Mouse (Mus musculus) adrenal gland, adult 18-20 months (tissue): ENCODE results near the gene Gm45717. TPM values are rescaled to one million over a fixed set of nuclear protein-coding genes. Genes with fewer than 3 reads are reported as not detected.

Experiments
- DNase-seq, 2 experiments: peaks; one replicate each; pipeline ENCODE4 v3.0.0; 2021 to 2022; ENCODE audit warnings: low spot score in 2 of 2
- total RNA-seq, 2 experiments: library from RNA; stranded (reverse); gene quantifications; 1 replicate in 1 of 2; 2 replicates in 1 of 2; pipeline ENCODE4 v1.2.3; 2021

The Gm45717 gene
- total RNA-seq, 2 experiments from 2014 or later: 1.2 TPM; not detected in 1

DNA sequence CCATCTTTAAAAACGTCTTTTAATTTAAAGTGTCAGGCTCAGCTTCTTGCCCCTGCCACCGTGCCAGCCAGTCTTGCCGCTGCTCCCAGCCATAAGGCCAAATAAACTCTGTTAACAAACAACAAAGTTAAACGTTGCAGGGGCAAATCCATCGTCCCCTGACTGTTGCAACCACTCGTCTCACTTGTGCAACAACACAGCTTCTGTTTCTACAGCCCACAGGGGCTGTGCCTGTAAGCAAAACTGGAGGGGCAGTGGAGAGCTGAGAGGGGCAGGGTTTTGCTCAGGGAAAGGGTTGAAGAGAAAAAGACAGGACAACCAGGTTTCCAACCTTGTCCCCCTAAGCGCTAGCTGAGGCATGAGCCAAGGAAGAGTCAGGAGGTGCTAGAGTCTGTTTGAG, 47.6 kb downstream of the Gm45717 start:
- DNase-seq: no peak

- no peak for DNase-seq
These were observed 48.0 kb downstream of the Gm45717 start for GRCm38 (mm10) chr7:140907697-140908096.

DNA sequence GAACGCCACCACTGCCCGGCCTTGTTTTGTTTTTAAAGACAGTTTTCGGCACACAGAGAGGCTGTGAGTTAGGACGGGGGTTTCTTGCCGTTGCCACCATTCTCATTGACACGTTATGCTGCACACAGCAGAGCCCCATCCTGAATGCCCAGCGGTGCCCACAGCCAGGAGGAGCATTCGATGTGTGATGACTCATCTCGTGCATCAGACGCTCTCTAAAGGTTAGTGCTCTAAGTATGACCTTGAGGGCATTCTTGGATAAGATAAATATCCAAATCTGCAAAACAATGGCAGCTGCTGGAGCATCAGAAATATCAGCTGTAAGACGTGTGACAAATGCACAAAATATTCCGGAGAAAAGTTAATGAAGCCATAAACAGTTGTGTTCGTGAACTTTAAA, 48.6 kb downstream of the Gm45717 start:
- DNase-seq: peak; percentile 33 to 34

GRCm38 (mm10) chr7:140905642-140906081, 50.1 kb downstream of the Gm45717 start:
- DNase-seq: no peak

- peak; percentile 82 to 90 for DNase-seq
These were observed 52.5 kb downstream of the Gm45717 start for GRCm38 (mm10) chr7:140903212-140903611.

DNA sequence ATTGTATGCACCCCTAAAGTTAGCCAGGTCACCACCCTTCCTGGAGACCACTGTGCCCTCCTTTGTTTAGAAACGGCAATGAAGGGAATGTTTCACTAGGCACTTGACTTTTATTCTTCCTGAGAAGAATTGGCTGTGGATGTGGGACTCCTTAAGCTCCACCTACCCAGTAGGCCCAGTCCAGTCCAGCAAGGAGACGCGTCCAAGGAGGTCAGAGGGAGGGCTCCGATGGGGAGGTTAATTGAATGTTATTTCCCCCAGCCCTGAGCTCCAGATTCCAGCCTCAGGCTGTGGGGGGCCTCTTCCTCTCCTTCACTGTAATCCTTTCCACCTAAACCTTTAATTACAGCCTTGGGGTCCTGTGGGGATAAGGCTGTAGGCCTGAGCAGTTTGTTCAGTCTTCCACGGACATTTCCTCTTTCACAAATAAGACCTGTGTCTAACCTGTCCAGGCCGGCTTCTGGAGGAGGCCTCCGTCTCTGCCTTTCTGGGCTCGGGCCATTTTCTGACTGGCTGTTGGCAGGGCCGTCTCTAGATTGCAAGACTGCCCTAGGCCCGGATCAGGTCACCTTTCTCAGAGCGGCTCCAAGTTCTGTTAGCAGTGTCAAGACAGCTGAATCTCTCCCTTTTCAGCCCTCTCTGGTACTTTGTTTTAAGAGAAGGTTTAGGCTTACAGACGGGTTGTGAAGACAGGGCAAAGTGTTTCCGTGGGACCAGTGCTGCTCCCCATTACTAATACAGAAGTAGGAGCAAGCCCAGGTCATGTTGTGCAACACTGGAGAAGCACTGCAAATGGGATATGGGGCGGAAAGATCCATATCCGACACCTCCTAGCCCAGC, 53.5 kb downstream of the Gm45717 start:
- DNase-seq: no peak

- DNase-seq: no peak
These were observed 55.5 kb downstream of the Gm45717 start, which contains the start of gene Cox8b for GRCm38 (mm10) chr7:140900220-140900619. Gene Cox8b (minus strand): TSS chr7:140900446.

Other genes starting within 250 kb of the Gm45717 start
- gene Cyp2e1, start 192.2 kb downstream of the Gm45717 start, total RNA-seq: 100 to 1,000 TPM; 200 to 317 TPM
- gene Syce1, start 168.1 kb downstream of the Gm45717 start, total RNA-seq: under 1 TPM in 1 of 2 experiments, not detected in 1; 0.19 TPM
- 1 to 10 TPM; 2.0 to 2.8 TPM for gene Zfp941, start 133.8 kb downstream of the Gm45717 start, total RNA-seq
- 1 to 10 TPM in 1 of 2 experiments, under 1 TPM in 1; 0.76 to 1.1 TPM for gene Urah, start 120.9 kb downstream of the Gm45717 start, total RNA-seq
- gene Scgb1c1, start 110.4 kb downstream of the Gm45717 start, total RNA-seq: not detected
- under 1 TPM; 0.26 to 0.40 TPM for gene Odf3, start 108.1 kb downstream of the Gm45717 start, total RNA-seq
- gene Gm45785, start 99.6 kb downstream of the Gm45717 start, total RNA-seq: under 1 TPM; 0.36 to 0.61 TPM
- 10 to 100 TPM; 49.5 to 65.5 TPM for gene Ric8a, start 99.0 kb downstream of the Gm45717 start, total RNA-seq
- 10 to 100 TPM; 37.8 to 42.8 TPM for gene Bet1l, start 98.4 kb downstream of the Gm45717 start, total RNA-seq
- 100 to 1,000 TPM; 100 to 116 TPM for gene Psmd13, start 74.0 kb downstream of the Gm45717 start, total RNA-seq
- 10 to 100 TPM; 28.6 to 45.7 TPM for gene Sirt3, start 73.6 kb downstream of the Gm45717 start, total RNA-seq
- gene Cox8b, start 55.5 kb downstream of the Gm45717 start, total RNA-seq: 1,000 to 10,000 TPM; 1,018 to 1,993 TPM
- 1 to 10 TPM in 1 of 2 experiments, under 1 TPM in 1; 0.96 to 1.5 TPM for gene Nlrp6, start 35.0 kb downstream of the Gm45717 start, total RNA-seq
- 10 to 100 TPM; 30.4 to 32.3 TPM for gene Pgghg, start 14.5 kb downstream of the Gm45717 start, total RNA-seq
- gene Ifitm5, start 5.6 kb downstream of the Gm45717 start, total RNA-seq: 1 to 10 TPM; 1.4 to 1.7 TPM
- 100 to 1,000 TPM; 433 to 585 TPM for gene Ifitm2, start 50 bp upstream of the Gm45717 start, total RNA-seq
- 1 to 10 TPM; 6.9 to 9.8 TPM for gene Ifitm1, start 11.3 kb upstream of the Gm45717 start, total RNA-seq
- 100 to 1,000 TPM in 1 of 2 experiments, 10 to 100 TPM in 1; 94.2 to 155 TPM for gene Ifitm3, start 54.8 kb upstream of the Gm45717 start, total RNA-seq
- gene Ifitm6, start 62.0 kb upstream of the Gm45717 start, total RNA-seq: under 1 TPM; 0.64 to 0.66 TPM
- not detected for gene Gm17387, start 73.2 kb upstream of the Gm45717 start, total RNA-seq
- 1 to 10 TPM; 1.3 to 2.7 TPM for gene B4galnt4, start 105.2 kb upstream of the Gm45717 start, total RNA-seq
- gene Pkp3, start 122.3 kb upstream of the Gm45717 start, total RNA-seq: 1 to 10 TPM; 1.8 to 3.3 TPM
- 1 to 10 TPM; 2.0 to 2.7 TPM for gene Sigirr, start 144.6 kb upstream of the Gm45717 start, total RNA-seq
- under 1 TPM; 0.20 to 0.32 TPM for gene Ano9, start 161.9 kb upstream of the Gm45717 start, total RNA-seq
- gene Ptdss2, start 166.4 kb upstream of the Gm45717 start, total RNA-seq: 10 to 100 TPM; 39.2 to 40.4 TPM
- 100 to 1,000 TPM; 218 to 327 TPM for gene Rnh1, start 216.9 kb upstream of the Gm45717 start, total RNA-seq
- 10 to 100 TPM; 87.8 to 99.7 TPM for gene Hras, start 238.1 kb upstream of the Gm45717 start, total RNA-seq
- 1 to 10 TPM; 3.9 to 6.9 TPM for gene Lrrc56, start 238.2 kb upstream of the Gm45717 start, total RNA-seq